8 mouse cellular contexts compared by ENCODE assay signal in the genomic region with DNA sequence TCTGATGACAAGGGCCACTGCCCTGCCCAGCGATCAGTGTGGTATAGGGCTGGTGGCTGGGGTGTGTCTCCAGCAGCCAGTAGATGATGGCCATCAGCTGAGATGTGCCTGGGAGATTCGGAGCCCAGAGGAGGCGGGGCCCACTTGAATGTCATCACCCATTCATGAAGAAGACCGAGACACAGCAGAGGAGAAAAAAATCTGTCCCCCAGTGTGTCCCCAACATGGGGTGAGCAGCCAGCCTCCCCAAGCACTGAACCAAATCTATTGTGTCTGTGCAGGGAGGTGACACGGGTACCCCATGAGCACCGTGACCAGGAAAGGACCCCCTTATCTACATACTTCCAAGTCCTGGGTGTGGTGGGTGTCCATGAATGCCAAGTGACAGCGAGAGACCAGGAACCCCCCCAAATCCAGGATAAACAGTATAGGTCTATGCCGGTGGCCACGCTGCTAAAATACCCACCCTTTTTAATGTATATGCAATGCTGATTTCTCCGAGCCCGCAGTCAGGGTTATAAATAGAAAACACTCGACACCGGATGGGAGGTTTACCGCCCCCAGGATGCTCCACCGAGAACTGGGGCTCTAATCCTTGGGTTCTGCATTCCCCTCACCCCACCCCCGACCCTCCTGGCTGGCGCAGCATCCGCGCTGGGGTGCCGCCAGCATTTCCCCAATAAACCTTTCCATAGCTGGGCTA. TPM values are rescaled to one million over a fixed set of nuclear protein-coding genes. Genes with fewer than 3 reads are reported as not detected.
A peak's percentile ranks its signal among the peaks of the same experiment; 100 is the strongest.
DNase-seq lines count a peak whose midpoint lies in the region; ATAC-seq and TF ChIP-seq lines count a peak whose summit lies in the region.

No protein-coding gene starts in this region.

- peak overlapping the region; percentile 24 for H3K4me3 ChIP-seq in kidney, embryonic 15.5 days (replicated peaks)
- H3K4me3 ChIP-seq in forebrain, postnatal 0 days (ENCODE audit: low read depth, low read length), result peak overlapping the region; percentile 78

- WGBS in kidney, embryonic 15.5 days, result 10% methylated on average over 20 of the region's 20 CpGs
- WGBS in forebrain, postnatal 0 days, result 7% methylated on average over 20 of the region's 20 CpGs

- peaks cover 28% of the 10 kb centered on the region for H3K4me1 ChIP-seq in kidney, embryonic 15.5 days
- peaks cover 17% of the 10 kb centered on the region for H3K4me1 ChIP-seq in forebrain, postnatal 0 days (ENCODE audit: insufficient read depth)

- H3K4me2 ChIP-seq in kidney, embryonic 15.5 days, result peak overlapping the region; percentile 35
- H3K4me2 ChIP-seq in forebrain, postnatal 0 days (ENCODE audit: low read depth), result peak overlapping the region; percentile 72

- DNase-seq in kidney, postnatal 25 days, result no peak
- peak; percentile 78 for DNase-seq in brain, adult 2 months (ENCODE audit: low read depth, low spot score)
- peak; percentile 69 for DNase-seq in forebrain, postnatal 0 days
- DNase-seq in naive thymus-derived CD4-positive, alpha-beta T cell, adult 2 months (ENCODE audit: low read depth), result peak; percentile 56
- no peak for DNase-seq in retina, postnatal 1 day
- no peak for DNase-seq in yolk sac, embryonic 10.5 days (ENCODE audit: low spot score)

- H3K27ac ChIP-seq in kidney, embryonic 15.5 days, result no peak overlapping the region
- peak overlapping the region; percentile 98 for H3K27ac ChIP-seq in forebrain, postnatal 0 days (ENCODE audit: low read depth, low read length)

- H3K27me3 ChIP-seq in kidney, embryonic 15.5 days, result peaks cover 47% of the 10 kb centered on the region
- H3K27me3 ChIP-seq in forebrain, postnatal 0 days (ENCODE audit: insufficient read depth, low read length), result no peaks in the 10 kb centered on the region

- ATAC-seq in kidney, embryonic 15.5 days (replicated peaks; ENCODE audit: low FRiP score), result no peak
- ATAC-seq in forebrain, postnatal 0 days, result peak; percentile 49
- no peak for ATAC-seq in monocyte, adult 5-6 weeks (replicated peaks; ENCODE audit: insufficient number of reproducible peaks, low FRiP score, low TSS enrichment, poor library complexity, severe bottlenecking)

- no peak overlapping the region for H3K9ac ChIP-seq in kidney, embryonic 15.5 days
- peak overlapping the region; percentile 99 for H3K9ac ChIP-seq in forebrain, postnatal 0 days

- no peaks in the 10 kb centered on the region for H3K36me3 ChIP-seq in kidney, embryonic 15.5 days
- 0 out of 2 replicates have a peak, but pooled peaks cover 4% of the 10 kb centered on the region for H3K36me3 ChIP-seq in forebrain, postnatal 0 days (ENCODE audit: insufficient read depth)

- TF ChIP-seq CTCF in forebrain, postnatal 0 days (IDR thresholded peaks at IDR 0.05; ENCODE audit: low read depth), result no peak

- no peaks in the 10 kb centered on the region for H3K9me3 ChIP-seq in kidney, embryonic 15.5 days (replicated peaks)
- H3K9me3 ChIP-seq in forebrain, postnatal 0 days (ENCODE audit: low read length), result no peaks in the 10 kb centered on the region

RNA-seq across cellular contexts. Expression of a gene that starts 0.7 kb away (rescaled TPM):
- 0.28 and 0.51 TPM in 2 replicates for polyA plus RNA-seq in kidney, embryonic 15.5 days (2015; fragmentation: Nextera tagmentation; extraction: Ambion mirVana)
- total RNA-seq in forebrain, postnatal 0 days (2014; rRNA removed), result 163 and 170 TPM in 2 replicates
- 78.8 and 79.2 TPM in 2 replicates for polyA plus RNA-seq in forebrain, postnatal 0 days (2015; fragmentation: Nextera tagmentation; extraction: Ambion mirVana)
- not detected in 3 replicates for total RNA-seq in monocyte, adult 5-6 weeks (2017)

RNA-seq across cellular contexts. Expression of a gene that starts 3.1 kb away (rescaled TPM):
- polyA plus RNA-seq in kidney, embryonic 15.5 days (2015; fragmentation: Nextera tagmentation; extraction: Ambion mirVana), result 6.8 and 7.3 TPM in 2 replicates
- 51.0 and 52.1 TPM in 2 replicates for total RNA-seq in forebrain, postnatal 0 days (2014; rRNA removed)
- 13.0 and 18.7 TPM in 2 replicates for polyA plus RNA-seq in forebrain, postnatal 0 days (2015; fragmentation: Nextera tagmentation; extraction: Ambion mirVana)
- 0.10 to 0.58 TPM in 2 of 3 replicates, not detected in the other for total RNA-seq in monocyte, adult 5-6 weeks (2017)

RNA-seq across cellular contexts. Expression of a gene that starts 22.8 kb away (rescaled TPM):
- 5.8 and 6.8 TPM in 2 replicates for polyA plus RNA-seq in kidney, embryonic 15.5 days (2015; fragmentation: Nextera tagmentation; extraction: Ambion mirVana)
- 87.3 and 113 TPM in 2 replicates for total RNA-seq in forebrain, postnatal 0 days (2014; rRNA removed)
- 66.4 and 79.4 TPM in 2 replicates for polyA plus RNA-seq in forebrain, postnatal 0 days (2015; fragmentation: Nextera tagmentation; extraction: Ambion mirVana)
- total RNA-seq in monocyte, adult 5-6 weeks (2017), result 10.2 to 29.6 TPM (median 11.9 TPM) in 3 replicates

RNA-seq across cellular contexts. Expression of a gene that starts 28.0 kb away (rescaled TPM):
- polyA plus RNA-seq in kidney, embryonic 15.5 days (2015; fragmentation: Nextera tagmentation; extraction: Ambion mirVana), result 0.18 TPM in 1 of 2 replicates, not detected in the other
- total RNA-seq in forebrain, postnatal 0 days (2014; rRNA removed), result 0.08 TPM in 1 of 2 replicates, not detected in the other
- polyA plus RNA-seq in forebrain, postnatal 0 days (2015; fragmentation: Nextera tagmentation; extraction: Ambion mirVana), result not detected in 2 replicates
- not detected in 3 replicates for total RNA-seq in monocyte, adult 5-6 weeks (2017)

RNA-seq across cellular contexts. Expression of a gene that starts 36.8 kb away (rescaled TPM):
- 230 and 244 TPM in 2 replicates for polyA plus RNA-seq in kidney, embryonic 15.5 days (2015; fragmentation: Nextera tagmentation; extraction: Ambion mirVana)
- 90.2 and 94.9 TPM in 2 replicates for total RNA-seq in forebrain, postnatal 0 days (2014; rRNA removed)
- polyA plus RNA-seq in forebrain, postnatal 0 days (2015; fragmentation: Nextera tagmentation; extraction: Ambion mirVana), result 134 and 148 TPM in 2 replicates
- total RNA-seq in monocyte, adult 5-6 weeks (2017), result 77.4 to 89.3 TPM (median 78.0 TPM) in 3 replicates

Comparison
In these comparisons a context has a peak if more than half of its experiments do, and no peak if none do; other contexts are left out.
1. DNase-seq: peak in brain, adult 2 months (single experiment), forebrain, postnatal 0 days (single experiment) and naive thymus-derived CD4-positive, alpha-beta T cell, adult 2 months (single experiment); none in kidney, postnatal 25 days (0 of 2), retina, postnatal 1 day (single experiment) and yolk sac, embryonic 10.5 days (single experiment).
2. RNA of a gene that starts 0.7 kb away (total RNA-seq): 163 to 170 TPM in forebrain, postnatal 0 days; not detected in monocyte, adult 5-6 weeks; every median in the first group is over 100 times any median in the second.
3. RNA of a gene that starts 3.1 kb away (total RNA-seq): 51.0 to 52.1 TPM in forebrain, postnatal 0 days; 0.10 to 0.58 TPM in monocyte, adult 5-6 weeks; every median in the first group is over 10 times any median in the second.